Mouse (Mus musculus): ENCODE measurements around the gene Gm28038. TPM values are rescaled to one million over a fixed set of nuclear protein-coding genes. Genes with fewer than 3 reads are reported as not detected.
A peak's percentile ranks its signal among the peaks of the same experiment; 100 is the strongest.

The Gm28038 gene
- polyA plus RNA-seq, 1 experiment from 2014 or later, result not detected

GRCm38 (mm10) chr2:30285416-30286181 lies 4.8 kb downstream of the Gm28038 start:
- DNase-seq (ENCODE audit: low spot score), result no peak

- DNase-seq (ENCODE audit: low spot score), result peak; percentile 97
Measured at GRCm38 (mm10) chr2:30286192-30287026, 5.6 kb downstream of the Gm28038 start, which contains the start of the genes Dolk and Nup188. TSS of gene Dolk (minus strand) at chr2:30286334. TSS of gene Nup188 (plus strand) at chr2:30286397.

GRCm38 (mm10) chr2:30287027-30287373 lies 6.2 kb downstream of the Gm28038 start:
- peak; percentile 56 for DNase-seq (ENCODE audit: low spot score)

GRCm38 (mm10) chr2:30299525-30299924 lies 18.7 kb downstream of the Gm28038 start:
- DNase-seq (ENCODE audit: low spot score), result no peak

GRCm38 (mm10) chr2:30299966-30300365 lies 19.1 kb downstream of the Gm28038 start:
- DNase-seq (ENCODE audit: low spot score), result no peak

- DNase-seq (ENCODE audit: low spot score), result no peak
Measured at GRCm38 (mm10) chr2:30306087-30306486, 25.2 kb downstream of the Gm28038 start.

GRCm38 (mm10) chr2:30309351-30309750 lies 28.5 kb downstream of the Gm28038 start:
- no peak for DNase-seq (ENCODE audit: low spot score)

GRCm38 (mm10) chr2:30311481-30311880 lies 30.6 kb downstream of the Gm28038 start:
- DNase-seq (ENCODE audit: low spot score), result no peak

GRCm38 (mm10) chr2:30316136-30316535 lies 35.3 kb downstream of the Gm28038 start:
- no peak for DNase-seq (ENCODE audit: low spot score)

- no peak for DNase-seq (ENCODE audit: low spot score)
Measured at GRCm38 (mm10) chr2:30316955-30317354, 36.1 kb downstream of the Gm28038 start.

GRCm38 (mm10) chr2:30319260-30319659 lies 38.4 kb downstream of the Gm28038 start:
- no peak for DNase-seq (ENCODE audit: low spot score)

GRCm38 (mm10) chr2:30323111-30323510 lies 42.3 kb downstream of the Gm28038 start:
- DNase-seq (ENCODE audit: low spot score), result no peak

- DNase-seq (ENCODE audit: low spot score), result no peak
Measured at GRCm38 (mm10) chr2:30325296-30325695, 44.5 kb downstream of the Gm28038 start.

- no peak for DNase-seq (ENCODE audit: low spot score)
Measured at GRCm38 (mm10) chr2:30327276-30327675, 46.4 kb downstream of the Gm28038 start.

GRCm38 (mm10) chr2:30328791-30329190 lies 47.9 kb downstream of the Gm28038 start:
- no peak for DNase-seq (ENCODE audit: low spot score)

- no peak for DNase-seq (ENCODE audit: low spot score)
Measured at GRCm38 (mm10) chr2:30335324-30335723, 54.5 kb downstream of the Gm28038 start.

- no peak for DNase-seq (ENCODE audit: low spot score)
Measured at GRCm38 (mm10) chr2:30336174-30336915, 55.5 kb downstream of the Gm28038 start.

GRCm38 (mm10) chr2:30337179-30337578 lies 56.3 kb downstream of the Gm28038 start:
- DNase-seq (ENCODE audit: low spot score), result no peak

- DNase-seq (ENCODE audit: low spot score), result no peak
Measured at GRCm38 (mm10) chr2:30342061-30342460, 61.2 kb downstream of the Gm28038 start.

GRCm38 (mm10) chr2:30342544-30342943 lies 61.7 kb downstream of the Gm28038 start:
- DNase-seq (ENCODE audit: low spot score), result no peak

- DNase-seq (ENCODE audit: low spot score), result no peak
Measured at GRCm38 (mm10) chr2:30343601-30344137, 62.8 kb downstream of the Gm28038 start.
